Mouse (Mus musculus) urinary bladder, postnatal 0 days (tissue): Measurements from ENCODE around the gene Atg3. TPM values are rescaled to one million over a fixed set of nuclear protein-coding genes. Genes with fewer than 3 reads are reported as not detected.

Experiments
- polyA plus RNA-seq: library from polyadenylated mRNA; unstranded; fragments of >200 nt; fragmentation: Nextera tagmentation; extraction: Ambion mirVana; gene quantifications from 2 replicates; pipeline ENCODE4 v1.2.1, GENCODE M21; 2015

Atg3 gene
- polyA plus RNA-seq = 33.1 and 34.9 TPM in 2 replicates

DNA sequence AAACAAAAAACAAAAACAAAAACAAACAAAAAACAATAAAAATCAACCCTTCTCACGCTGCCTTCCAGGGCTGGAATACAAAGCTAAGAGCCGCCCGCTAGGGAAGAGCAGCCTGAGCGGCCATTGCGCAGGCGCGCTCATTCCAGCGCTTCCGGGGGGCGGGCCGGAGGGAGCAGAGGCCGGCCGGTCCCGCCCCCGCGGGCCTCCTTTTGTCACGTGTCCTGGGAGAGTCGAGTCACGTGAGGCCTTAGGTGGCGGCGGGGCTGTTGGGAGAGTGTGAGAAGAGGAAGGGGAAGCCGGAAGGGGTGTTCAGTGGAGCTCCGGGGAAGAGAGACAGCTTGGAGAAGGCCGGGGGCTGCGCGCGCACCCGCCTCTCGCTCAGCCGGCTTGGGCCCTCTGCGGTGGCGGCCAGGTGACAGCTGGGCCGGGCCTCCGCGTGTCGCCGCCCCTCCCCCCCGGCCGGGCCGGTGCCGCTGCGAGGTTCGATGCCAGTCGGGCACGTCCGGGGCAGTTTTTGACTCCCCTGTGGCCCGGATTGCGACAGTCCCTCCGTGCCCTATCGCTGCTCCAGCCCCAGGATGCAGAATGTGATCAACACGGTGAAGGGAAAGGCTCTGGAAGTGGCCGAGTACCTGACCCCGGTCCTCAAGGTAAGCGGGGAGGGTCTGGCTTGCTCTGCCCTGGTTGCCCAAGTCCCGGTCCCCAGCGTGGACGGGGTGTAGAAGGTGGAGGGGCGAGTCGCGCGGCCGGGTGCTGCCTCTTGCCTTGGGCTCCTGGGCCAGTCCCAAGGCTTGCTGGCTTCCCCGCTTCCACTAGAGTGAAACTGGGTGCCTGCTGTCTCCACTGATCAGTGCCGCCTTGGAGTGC lies at the start of gene Atg3, which contains the start of gene Slc35a5:
Gene Atg3 (plus strand): TSS at position 264 of the 867 bp plus-strand sequence.
Gene Slc35a5 (minus strand): TSS at position 185 of the 867 bp plus-strand sequence.

GRCm38 (mm10) chr16:45223648-45224388 lies 65.2 kb downstream of the Atg3 start, which contains the start of gene Btla:
Gene Btla, plus strand, starts transcription at chr16:45224315.

Other genes with a start within 250 kb of the Atg3 start
- 5.1 and 6.8 TPM in 2 replicates for gene Cd200r3, start 215.1 kb upstream of the Atg3 start, polyA plus RNA-seq
- 122 and 123 TPM in 2 replicates for gene Ccdc80, start 65.4 kb upstream of the Atg3 start, polyA plus RNA-seq
- 12.6 TPM in 2 replicates for gene Slc35a5, start 79 bp upstream of the Atg3 start, polyA plus RNA-seq
- gene Btla, start 65.5 kb downstream of the Atg3 start, polyA plus RNA-seq = not detected in 2 replicates